Mouse (Mus musculus) CD4-positive helper T cell, adult 2 months (primary cell): ENCODE measurements around the gene Tmem119.
A peak's percentile ranks its signal among the peaks of the same experiment; 100 is the strongest.

Experiments used
- DNase-seq: peaks from one replicate; pipeline ENCODE4 v3.0.0-alpha.2; 2012; ENCODE audit warnings: low read depth, missing footprints, low spot score

The Tmem119 gene

DNA sequence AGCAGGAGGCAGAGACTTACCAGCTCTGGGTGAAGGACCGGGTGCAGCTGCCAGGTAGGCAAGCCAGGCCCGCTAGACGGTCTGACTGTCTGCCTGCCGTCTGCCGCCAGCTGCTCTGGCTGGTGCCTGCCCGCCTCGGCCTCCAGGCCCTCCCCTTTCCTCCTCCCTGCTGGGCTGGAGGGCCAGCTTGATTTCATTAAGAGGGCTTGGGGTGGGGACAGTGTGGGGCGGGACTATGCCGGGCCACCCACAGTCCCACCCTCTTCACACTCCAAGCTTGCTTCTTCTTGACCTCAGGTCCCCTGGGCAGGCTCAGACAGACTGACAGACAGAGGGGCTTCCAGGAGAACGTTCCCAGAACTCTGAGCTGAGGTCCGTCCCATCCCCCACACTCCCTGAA is at the start of gene Tmem119:
Gene Tmem119 (minus strand): TSS at position 237 of the 400 bp plus-strand sequence.
- DNase-seq = no peak

DNA sequence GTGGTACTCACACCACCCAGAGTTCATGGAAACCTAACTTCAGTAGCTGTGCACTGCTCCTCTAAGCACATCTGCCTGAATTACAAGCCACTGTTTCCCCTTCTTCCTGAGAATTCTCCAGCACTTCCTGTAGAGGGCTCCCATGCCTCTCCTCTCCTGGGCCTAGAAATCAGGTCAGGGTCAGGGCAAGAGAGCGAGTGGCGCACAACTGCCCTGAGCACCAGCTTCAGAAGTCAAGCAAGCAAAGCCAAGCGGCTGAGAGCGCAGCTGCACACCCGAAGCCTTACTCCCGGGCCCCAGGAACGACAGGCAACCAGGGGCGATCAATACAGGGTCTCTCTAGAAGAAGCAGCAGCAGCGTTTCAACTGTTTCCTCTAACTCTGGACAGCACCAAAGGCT is 47.3 kb upstream of the Tmem119 start:
- no peak for DNase-seq

DNA sequence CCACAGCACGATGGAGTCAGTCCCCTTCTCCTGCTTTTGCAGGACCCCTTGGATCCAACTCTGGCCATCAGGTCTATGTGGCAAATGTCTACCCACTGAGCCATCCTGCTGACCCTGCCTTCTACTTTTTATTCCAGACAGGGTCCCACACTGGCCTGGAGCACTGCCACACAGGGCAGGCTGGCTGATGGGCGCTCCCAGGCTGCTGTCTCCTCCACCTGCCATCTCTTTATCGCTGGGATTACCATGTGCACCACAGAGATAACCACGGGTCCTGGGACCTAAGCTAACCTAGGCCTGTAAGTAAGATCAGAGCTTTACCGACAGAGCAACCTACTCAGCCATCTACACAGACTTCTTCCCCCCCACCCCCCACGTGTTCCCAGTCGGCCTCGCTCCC is 46.3 kb upstream of the Tmem119 start:
- DNase-seq = no peak

DNA sequence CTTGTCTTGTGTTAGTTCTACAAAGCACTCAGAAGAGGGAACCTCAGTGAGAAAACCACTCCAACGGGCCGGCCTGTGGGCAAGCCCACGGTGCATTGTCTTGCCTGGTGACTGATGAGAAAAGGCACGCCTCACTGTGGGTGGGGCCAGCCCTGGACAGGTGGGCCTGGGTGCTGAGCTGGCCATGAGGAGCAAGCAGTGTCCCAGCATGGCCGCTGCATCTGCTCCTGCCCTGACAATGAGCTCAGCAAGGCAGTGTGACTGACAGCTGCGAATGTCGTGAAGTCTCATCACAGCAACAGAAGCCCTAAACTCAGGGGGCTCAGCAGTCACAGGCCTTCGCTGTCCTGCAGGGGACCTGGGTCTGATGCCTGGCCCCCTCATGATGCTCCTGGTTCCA is 45.3 kb upstream of the Tmem119 start:
- DNase-seq = no peak

DNA sequence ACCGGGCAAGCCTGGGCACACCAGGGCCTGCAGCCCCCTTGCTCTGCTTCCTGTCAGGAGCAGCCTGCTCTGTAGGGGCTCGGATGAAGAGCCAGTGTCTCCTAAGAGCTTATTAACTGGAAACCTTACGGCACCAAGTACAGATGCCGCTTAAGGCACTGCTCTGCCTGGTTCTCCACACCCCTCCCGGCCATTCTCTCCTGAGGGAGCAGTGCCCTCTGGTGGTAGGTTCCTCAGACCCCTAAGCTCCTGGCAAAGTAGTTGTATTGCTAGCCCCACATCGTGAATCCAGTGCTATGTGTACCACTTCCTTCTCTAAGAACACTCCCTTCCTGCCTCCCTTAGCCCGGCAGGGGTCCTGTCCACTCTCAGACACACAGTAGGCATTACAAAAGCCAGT is 44.4 kb upstream of the Tmem119 start:
- peak; percentile 87 for DNase-seq

DNA sequence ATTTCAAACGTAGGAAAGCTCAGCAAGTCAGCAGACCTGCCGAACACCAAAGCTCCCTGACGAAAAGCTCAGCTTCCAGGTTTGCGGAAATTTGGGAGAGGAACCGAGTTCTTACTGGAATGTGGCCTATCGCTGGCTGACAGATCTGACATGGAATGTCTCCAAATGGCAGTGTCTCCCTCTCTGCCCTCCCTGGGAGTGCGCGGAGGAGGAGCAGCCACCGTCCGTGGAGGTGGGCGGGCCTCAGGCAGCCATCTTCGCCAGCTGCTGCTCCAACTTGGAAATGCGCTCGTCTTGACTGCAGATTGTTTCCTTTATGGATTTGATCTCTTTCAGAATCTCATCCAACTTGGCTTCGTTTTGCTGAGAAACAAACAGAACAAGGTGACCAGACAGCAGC is 43.8 kb upstream of the Tmem119 start:
- DNase-seq = no peak

DNA sequence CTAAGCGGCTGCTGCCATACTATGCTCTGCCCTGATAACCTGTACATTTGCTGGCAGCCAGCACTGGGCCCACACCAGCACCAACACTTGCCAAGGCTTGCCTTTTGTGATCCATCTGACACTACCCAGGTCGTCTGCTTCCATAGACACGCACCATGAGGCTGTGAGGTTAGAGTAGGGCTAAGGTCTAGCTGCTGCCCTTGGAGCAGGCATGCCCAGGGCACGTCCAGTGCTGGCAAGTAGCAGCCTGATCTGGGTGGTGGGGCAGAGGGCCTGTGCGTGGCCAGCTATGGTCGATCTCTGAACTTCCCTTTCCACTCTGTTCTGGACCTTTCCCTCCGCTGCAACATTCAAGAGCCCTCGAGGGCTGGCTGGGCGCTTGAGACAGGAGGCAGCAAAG is 42.6 kb upstream of the Tmem119 start:
- no peak for DNase-seq

DNA sequence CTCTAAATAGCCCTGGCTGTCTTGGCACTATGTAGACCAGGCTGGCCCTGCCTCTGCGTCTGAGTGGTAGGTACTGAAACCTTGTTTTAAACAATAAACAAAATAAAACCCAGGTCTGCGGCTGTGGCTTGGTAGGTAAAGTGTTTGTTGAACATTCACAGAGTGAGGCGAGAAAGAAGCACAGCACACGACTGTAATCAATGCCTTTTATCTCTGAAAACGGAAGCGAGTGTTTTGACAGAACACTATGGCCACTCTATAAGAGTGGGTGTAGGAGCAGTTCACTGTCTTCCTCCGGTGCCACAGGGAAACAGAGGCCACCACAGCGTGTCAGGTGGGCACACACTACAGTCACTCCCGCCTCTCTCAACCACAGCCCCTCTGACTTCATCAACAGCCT is 41.9 kb upstream of the Tmem119 start:
- peak; percentile 78 for DNase-seq

DNA sequence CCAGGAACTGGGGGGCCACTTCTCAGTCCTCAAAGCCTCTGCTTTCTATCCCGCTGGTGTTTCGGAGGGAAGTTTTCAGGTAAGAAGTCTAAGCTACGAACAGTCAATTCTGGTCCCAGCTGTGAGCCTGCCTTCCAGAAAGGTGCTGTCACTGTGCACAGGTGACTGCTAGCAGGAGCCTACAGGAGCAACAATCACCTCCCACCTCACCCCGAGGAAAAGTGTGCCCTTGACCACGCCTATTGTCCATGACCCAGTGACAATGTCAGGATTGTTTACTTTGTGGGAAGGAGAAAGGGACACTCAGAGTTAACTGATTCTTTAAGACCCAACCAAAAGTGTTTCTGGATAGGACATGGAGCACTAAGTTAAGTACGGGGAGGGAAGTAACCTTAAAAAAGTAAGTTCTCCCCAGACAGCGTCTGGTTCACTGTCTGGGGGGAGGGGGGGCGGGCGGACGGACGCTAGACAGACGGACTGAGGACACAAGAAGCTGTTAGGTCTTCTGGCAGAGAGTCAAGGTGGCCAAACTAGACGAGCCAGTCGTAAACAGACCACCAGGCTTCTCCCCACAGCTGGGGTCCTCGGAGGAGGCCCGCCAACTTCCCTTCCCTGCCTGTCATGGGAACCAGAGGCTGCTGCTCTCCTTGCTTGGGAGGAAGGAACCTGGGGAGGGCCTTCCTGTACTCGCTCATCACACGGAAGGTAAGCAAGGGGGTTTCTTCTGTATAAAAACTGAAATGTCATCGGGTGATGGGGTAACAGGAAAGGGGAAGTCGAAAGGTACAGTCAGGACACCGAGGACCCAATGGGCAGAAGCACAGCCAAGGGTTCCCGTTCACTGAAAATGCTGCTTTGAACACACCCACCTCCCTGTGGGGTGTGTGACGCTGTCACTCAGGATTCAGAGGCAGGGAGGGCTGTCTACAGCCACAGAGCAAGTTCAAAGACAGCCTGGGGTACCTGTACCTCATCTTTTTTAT is 41.2 kb upstream of the Tmem119 start:
- peak; percentile 71 for DNase-seq

DNA sequence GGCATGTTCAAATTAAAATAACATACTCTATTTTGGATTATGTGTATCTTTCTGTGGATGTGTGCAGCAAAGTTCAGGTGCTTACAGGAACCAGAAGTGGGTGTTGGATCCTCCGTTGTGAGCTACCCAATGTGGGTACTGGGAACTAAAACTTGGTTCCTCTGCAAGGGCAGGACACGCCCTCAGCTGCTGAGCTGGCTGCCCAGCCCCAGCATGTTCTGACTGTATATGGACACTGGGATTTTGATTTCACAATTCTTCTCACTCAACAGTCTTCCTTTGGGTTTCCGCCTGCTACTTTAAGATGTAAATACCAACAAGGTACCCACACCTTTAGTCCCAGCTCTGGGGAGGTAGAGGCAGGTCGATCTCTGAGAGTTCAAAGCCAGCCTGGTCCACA is 40.1 kb upstream of the Tmem119 start:
- DNase-seq = no peak

DNA sequence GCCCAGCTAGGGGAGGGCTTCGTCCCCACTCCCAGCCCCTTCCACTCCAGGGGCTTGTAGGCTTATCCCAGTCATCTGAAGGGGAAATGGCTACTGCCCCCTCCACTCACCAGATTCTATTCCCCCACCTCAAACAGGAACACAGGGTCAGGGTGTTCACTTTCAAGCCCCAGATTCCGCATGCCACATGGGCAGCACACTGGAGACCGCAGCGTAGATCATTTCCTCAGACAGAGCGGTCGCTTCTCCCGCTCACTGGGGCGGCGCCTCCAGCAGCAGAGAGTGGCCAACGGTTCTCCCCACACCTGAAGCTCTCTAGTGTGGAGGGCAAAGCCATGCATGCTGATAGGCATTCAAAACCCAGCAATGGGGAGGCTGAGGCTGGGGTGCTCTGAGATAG is 36.6 kb upstream of the Tmem119 start:
- DNase-seq = peak; percentile 45

DNA sequence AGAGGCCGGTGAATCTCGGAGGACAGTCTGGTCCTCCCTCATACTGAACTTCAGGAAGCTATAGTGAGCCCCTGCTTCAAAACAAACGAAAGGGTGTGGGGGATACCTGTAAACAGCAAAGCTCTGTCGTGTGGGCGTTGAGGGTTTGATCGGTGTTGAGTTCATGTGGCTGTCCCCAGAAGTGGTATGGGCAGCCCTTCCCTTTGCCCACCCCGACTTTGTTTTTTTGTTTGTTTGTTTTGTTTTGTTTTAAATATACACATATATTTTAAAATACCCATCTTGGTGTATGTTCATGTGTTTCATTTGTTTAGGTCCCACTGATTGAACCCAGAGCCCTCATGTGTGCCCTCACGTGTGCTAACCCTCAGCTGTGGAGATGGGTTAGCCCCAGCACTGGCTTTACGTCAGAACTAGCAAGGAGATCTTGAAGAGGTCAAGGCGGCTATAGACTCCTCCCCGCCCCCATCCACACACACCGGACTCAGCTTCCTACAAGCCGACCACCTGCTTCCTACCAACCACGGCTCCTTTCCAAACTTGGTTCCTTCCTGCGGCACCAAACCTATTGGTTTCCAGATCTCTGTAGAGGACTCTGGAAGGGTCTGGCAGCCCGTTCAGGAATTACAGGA is 33.1 kb upstream of the Tmem119 start:
- peak; percentile 45 for DNase-seq

DNA sequence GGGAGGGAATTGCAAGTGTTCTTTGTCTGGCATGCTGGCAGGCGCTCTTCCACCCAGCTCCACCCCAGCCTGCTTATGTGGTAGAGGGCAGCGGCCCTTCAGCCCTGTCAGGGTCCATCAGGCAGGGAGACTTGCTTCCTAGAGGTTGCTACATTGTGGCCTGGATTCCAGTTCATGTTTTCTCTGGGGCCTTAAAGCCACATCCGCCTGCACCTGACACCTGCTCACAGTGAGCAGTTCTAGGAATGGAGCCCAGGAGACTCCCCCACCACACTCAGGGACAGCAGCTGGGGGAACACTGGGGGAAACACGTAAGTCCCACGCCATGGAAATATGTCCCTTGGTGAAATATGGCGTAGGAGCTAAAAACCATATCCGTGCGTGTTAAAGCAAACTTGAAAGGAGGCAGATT is 32.2 kb upstream of the Tmem119 start, which contains the start of gene Selplg:
Gene Selplg (minus strand): TSS at position 155 of the 412 bp plus-strand sequence.
- peak; percentile 91 for DNase-seq

DNA sequence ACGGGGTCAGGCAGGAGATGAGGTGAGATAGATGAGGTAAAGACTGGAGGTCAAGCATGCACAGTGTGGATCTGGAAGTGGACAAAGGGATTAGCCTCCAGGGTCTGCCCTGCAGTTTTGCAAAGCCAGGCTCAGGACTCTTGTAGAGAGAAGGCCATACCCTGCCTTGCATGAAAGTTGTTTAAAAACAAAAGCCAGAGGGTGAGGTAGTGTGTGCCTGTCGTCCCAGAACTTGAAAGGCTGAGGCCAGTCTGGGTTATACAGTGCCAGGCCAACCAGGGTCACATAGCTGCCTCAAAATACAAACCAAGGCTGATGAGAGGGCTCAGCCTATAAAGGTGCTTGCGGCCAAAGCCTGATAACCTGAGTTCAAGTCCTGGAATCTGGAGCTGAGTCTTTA is 31.4 kb upstream of the Tmem119 start:
- DNase-seq = peak; percentile 39

DNA sequence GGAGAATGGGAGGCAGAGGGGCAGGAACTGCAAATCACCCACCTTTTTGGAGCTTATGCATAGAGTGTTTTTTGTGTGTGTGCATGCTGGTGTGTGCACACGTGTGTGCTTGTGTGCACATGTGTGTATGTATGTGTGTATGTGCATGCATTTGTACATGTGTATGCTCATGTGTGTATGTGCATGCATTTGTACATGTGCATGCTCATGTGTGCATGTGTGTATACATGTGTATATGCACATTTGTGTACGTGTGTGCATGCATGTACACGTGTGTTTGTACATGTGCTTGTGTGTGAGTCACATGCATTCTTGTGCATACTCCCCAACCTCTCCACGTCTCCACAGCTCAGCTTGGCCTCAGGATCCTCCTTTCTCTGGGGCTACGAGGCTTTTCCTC is 30.5 kb upstream of the Tmem119 start:
- DNase-seq = no peak

DNA sequence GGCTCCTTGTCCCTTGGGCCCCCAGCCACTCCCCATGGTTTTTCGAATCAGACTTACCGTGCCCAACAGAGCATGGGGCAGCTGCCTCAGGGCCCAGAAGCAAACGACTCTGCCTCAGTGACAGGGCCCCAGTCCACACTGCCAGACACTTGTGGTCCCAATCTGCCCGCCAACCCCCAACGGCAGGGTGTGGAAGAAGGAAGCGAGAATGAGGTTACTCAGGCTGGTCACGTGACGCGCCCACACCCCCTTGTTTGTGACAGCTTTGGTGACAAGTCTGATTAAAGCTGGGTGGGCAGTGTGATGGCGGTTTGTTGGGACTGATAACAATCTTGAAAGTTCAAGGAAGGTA is 30.0 kb upstream of the Tmem119 start:
- peak; percentile 90 for DNase-seq

DNA sequence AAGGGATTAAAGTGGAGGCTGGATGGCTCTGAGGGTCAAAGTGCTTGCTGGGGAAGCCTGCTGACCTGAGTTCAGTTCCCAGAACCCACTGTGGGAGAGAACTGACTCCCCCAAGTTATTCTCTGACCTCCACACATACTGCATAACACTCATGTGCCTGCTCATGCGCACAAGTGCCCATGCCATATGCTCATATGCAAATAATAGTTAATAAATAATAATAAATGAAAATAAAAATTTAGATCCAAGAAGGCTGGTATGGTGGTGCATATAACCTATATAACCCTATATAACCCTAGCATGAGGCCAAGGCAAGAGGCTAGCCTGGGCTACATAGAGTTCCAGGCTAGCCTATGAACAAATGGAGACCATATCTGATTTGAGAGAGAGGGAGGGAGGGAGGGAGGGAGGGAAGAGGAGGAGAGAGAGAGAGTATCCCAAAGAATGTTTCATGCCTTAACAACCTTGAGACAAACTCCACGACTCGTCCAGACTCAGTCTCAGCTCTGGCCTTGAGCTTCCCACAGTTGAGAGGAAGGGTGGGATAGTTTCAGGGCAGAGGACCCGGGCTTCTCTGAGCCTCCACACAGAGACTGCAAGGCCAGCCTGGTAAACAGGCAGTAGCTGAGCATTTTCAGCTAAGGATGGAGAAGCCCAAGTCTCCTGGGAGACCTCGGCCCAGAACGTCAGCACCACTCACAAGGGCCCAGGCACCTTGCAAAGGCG is 29.4 kb upstream of the Tmem119 start:
- peak; percentile 36 for DNase-seq

DNA sequence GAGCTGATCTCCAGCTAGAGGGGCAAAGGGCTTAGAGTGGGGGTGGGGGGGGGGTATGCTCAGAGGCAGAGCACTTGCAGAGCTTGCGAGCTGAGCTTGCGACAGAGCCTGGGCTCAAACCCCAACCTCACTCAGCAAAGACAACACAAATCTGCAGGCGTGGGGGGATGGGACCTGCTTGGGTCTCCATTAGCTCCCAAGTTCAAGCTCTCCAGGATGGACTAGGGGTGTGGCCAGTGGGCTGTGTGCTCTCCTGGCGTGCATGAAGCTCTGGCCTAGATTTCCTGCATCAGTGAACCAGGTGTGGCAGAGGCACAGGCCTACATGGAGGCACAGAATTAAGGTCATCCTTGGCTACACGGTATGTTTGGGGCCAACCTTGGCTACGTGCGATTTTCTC is 28.2 kb upstream of the Tmem119 start:
- DNase-seq = peak; percentile 70

DNA sequence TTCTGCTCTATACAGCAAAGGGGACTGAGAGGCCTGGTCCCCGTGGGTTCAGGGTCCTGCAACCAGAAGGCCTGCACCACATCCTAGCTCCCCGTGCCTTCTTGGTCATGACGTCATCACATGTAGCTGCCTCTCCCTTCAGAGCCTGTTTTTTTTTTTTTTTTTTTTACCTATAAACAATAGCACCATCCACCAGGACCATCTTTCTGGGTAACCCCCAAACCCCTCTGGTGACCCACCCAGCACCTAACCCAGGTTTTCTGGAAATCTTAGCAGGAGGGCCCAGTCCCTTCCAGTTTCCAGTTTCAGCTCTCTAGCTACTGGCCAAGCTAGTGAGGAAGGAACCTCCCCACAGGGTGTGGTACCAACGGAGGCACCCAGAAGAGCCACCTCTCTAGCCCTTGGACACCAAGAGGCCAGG is 27.7 kb upstream of the Tmem119 start:
- peak; percentile 65 for DNase-seq

DNA sequence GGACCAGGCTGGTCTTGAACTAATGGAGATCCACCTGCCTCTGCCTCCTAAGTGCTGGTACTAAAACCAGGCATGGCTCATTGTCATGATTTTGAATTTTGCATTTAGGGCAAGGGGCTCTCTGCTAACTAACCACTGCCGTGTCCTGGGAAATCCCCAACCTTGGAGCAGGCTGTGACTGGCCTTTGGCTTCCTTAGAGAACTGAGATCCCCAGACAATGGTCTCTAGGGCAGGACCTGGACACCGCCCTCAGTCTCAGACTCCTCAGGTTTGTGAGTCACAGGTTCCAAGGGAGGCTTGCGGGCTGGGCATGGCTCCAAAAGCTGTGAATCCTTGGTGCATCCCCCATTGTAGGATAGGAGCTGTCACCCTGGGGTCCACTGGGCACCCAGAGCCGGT is 26.3 kb upstream of the Tmem119 start:
- peak; percentile 64 for DNase-seq

DNA sequence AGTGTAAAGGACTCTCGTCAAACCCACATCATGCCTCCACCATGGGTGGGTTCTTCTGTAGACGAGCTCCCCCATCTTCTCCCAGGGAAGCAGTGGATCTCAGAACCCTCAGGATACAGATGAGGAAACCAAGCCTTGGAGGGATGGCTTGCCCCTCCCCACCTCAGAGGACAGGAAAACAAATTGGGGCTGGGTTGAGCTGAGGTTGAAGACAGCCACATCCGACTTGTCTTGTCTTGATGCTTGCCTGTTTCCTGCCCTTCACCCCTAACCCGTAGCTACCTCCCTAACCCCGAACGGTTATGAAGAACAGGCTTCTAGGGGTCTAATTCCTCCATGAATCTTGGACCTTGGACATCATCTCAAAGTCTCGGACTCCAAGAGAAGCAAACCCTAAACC is 25.2 kb upstream of the Tmem119 start:
- DNase-seq = peak; percentile 80

DNA sequence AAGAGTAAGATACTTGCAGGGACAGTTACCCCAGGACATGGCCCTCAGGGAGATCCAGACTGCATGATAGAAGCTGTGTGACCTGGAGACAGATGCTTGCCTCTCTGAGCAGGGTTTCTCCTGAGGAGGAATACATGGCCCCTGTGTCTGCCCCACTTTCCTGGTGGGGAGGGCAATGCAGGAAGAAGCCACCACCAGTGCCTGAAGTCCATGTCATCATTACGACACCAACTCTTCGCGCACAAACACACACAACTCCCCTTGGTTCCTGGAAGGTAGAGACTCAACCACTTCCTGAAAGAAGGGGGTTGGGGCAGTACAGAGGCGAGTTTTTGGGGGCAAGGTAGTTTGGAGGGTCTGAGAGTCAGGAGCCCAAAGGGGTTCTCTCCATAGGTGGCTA is 23.9 kb upstream of the Tmem119 start:
- peak; percentile 75 for DNase-seq
